Mouse (Mus musculus) thymus, postnatal 0 days (tissue): ENCODE measurements around the gene Rnasel. TPM values are rescaled to one million over a fixed set of nuclear protein-coding genes. Genes with fewer than 3 reads are reported as not detected.

Experiments used
- DNase-seq: peaks from one replicate; pipeline ENCODE4 v3.0.0-alpha.2; 2015; ENCODE audit warnings: low spot score
- polyA plus RNA-seq: library from polyadenylated mRNA; unstranded; fragments of >200 nt; fragmentation: Nextera tagmentation; extraction: Ambion mirVana; gene quantifications from 2 replicates; pipeline ENCODE4 v1.2.1, GENCODE M21; 2015

Rnasel gene
- polyA plus RNA-seq = 13.7 and 22.1 TPM in 2 replicates

DNA sequence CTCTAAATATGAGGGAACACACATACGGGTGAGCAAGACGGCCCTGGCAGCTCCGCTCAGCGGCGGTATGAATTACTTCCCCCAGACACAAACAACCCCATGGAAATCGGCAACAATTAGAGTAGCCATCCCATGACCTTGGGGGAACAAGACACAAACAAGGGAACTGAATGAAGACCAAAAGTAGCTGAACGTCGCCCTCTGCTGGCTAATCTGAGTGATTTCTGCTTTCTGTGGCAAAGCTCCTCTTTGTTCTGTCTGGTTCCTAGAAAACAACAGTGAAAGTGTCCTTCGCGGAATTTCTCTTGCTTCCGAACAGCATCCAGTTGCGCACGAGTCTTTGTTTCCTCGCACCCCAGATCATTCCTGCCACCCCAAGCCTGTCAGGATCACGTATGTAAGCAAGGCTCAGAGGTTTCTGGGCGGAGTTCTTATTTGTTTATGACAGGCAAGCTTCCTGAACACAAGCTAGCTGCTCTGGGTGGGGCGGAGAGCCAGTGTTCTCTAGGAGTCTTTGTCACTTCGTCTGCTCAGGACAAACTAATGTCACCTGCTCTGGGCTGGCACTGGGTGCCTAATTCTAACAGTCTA is at the start of gene Rnasel:
Gene Rnasel (plus strand): TSS at position 216 of the 591 bp plus-strand sequence.
- DNase-seq = peak; percentile 84

DNA sequence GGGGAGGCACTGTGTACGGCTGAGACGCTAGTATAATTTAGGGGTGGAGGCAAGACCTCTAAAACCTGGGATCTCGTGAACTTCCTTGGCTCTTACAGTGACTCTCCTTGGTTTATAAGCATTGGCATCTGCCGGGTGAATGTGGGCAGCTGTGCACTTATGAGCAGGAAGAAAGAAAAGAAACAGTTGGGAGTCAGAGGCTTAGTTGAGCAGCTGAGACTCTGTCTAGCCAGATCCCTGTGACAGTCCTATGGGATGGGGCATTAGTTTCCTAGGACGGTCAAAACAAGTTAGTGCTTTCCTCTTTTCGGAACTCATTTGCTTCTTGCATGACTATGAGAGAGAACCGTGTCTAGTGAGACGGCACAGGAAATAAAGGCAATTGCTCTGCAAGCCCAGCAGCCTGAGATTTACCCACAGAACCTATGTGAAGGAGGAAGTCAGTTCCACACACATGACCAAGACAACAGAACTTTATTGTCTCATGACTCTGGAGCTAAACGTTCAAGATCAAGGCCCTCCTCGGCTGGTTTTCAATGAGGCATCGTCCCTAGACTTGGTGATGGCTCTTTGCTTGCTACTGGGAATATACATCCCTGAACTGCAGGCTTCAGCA is 48.7 kb upstream of the Rnasel start:
- DNase-seq = peak; percentile 13

DNA sequence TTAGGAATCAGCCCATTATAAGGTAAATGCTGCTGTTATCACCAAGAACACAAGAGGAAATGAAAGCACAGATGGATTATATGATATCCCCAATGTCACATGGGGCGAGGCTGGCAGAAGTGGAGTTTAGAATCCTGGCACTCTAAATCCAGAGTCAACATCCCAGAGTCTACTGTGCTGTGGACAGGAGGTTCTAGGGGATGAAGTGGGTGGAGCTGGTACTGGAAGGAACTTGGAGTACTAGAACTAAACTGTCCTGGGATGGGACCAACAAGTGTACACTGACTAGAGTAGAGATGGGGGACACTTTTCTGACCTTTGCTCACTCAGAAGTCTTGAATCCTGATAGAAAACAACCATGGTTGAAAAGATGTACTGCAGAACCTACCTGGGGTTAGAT is 47.8 kb upstream of the Rnasel start:
- DNase-seq = no peak

DNA sequence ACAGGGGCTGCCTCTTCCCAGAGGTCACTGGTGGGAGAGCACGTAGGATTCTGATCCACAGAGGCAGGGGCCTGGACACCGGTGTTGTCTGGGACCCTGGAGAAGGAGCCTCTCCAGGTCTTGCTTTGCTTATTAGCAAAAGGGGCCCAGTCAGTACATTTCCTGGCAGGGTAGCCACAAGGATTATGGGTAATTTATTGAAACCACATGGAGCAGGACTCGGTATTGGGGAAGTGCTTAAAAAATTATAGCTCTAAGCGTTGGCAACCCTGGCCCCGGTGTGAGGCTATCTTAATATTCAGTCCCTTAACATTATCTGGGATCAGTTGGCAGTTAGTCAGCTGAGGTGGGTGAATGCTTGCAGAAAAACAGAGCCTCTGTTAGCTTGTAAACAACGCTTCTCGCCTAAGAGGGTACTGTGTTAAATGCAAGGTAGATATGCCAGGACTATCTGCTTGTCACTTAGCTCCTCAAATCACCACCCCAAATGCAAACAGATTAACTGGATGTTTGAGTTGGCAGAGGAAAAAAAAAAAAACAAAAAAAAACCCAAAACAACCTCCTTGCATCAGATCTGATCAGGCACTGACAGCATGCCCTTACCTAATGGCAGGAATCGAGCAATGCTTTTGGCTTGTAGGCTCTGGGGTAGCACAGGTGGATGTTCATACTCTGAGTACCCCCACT is 46.9 kb upstream of the Rnasel start:
- DNase-seq = no peak

DNA sequence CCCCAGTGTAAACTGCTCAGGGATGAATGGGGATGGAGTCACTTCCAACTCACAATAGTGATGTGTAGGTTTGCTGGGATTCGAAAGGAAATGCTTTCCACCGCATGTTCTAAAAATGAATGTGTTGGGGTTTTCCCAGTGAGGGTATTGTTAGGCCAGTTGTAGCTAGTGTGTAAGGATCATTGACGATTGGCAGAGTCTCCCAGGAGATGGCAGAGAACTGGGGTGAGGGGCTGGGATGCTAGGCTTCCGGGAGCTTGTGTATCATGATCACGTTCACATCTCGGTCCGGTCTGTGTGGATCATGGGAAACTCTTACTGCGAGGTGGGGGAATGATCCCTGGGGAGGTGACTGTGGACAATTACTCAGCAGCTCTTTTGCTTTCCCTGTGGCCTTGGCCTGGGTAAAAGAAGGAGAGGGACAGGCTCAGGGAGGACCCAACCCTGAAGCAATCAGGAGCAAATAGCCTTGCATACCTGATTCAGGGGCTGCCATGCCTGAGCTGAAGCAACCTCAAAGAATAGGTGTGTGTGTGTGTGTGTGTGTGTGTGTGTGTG is 46.3 kb upstream of the Rnasel start:
- no peak for DNase-seq

DNA sequence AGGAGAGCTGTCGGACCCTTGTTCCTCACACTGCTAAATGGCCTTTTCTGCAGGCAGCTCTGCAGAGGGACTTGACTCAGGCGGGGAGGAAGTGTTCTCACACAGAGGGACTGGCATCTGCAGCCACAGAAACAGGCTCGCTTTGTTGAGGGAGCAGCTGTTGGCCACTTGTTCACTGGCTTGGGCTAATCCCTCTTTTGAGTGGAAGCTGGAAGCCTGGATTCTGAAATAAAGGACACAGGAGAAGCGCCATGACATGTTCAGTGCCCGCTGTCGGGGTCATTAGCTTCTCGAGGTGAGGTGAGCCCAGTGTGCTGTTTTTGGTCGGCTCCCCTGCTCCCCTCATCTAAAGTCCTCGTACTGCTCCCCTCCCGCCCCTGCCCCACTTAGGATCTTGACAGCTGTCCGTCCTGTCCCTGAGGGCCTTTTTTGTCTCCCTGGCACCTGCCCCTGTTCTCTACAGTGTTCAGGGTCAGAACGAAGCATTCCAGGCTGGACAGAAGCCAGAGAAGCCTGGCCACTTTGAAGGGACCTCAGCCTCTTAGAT is 45.7 kb upstream of the Rnasel start:
- peak; percentile 14 for DNase-seq

DNA sequence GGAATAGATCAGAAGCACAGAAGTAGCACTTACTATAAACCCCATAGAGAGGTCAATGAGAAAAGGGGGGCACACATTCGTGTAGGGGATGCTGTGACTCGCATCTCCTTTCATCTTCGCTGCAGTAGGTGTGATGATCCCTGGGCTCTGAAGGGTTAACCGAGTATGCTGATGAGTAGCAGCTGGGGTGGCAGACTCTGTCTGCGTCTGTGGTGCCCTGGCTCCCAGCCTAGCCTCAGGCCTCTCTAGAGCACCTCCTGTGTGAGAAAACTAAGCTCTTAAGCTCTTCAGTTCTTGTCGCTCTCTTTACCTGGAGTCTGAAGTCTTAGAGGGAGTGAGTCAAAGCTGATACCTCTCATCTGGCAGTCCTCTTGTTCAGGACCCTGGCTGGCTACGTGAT is 45.1 kb upstream of the Rnasel start:
- DNase-seq = no peak

DNA sequence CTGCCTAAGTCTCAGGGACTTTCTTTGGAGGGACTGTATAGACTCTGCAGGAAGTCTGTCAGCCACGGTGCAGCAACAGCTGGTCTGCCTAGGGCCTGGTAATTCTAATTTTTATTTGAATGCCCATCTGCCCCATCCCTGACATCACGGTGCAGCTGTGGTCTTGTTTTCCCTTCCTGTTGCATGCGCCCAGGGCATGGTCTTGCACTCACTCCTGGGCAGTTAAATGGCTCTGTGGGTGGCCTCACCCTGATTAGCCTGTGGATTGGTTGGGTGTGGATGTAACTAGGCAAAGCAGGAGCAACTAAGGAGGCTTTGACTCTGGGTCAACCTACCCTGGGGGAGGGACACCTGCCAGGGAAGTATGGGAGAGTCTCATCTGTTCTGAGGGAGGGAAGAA is 44.2 kb upstream of the Rnasel start:
- DNase-seq = no peak

DNA sequence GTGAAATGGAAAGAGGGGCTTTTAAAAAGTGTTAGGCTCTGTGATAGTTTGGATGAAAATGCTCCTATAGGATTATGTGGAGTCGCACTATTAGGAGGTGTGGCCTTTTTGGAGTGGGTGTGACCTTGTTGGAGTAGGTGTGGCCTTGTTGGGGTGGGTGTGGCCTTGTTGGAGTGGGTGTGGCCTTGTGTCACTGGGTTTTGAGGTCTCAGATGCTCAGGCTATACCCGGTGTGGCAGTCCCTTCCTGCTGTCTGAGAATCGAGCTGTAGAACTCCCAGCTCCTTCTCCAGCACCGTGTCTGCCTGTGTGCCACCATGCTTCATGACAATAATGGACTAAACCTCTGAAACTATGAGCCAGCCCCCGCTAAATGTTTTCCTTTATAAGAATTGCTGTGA is 40.6 kb upstream of the Rnasel start:
- DNase-seq = no peak

DNA sequence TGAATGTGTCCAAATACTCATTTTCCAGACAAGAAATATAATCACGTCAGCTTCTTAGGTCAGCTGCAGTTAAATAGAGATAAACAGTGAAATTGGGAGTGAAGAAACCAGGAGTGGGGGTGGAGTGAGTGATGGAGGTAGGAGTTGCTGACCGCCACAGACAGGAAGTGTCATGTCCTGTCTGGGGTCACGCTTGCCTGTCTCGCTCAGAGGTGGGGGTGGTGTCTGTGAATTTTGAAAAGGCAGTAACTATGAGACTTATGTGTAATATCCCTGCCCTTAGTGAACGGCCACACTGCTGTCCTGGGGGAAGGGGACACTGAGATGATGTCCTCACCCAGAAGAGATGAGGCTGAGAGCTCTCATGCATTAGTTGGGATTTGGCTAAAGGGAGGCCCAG is 39.8 kb upstream of the Rnasel start:
- DNase-seq = no peak

DNA sequence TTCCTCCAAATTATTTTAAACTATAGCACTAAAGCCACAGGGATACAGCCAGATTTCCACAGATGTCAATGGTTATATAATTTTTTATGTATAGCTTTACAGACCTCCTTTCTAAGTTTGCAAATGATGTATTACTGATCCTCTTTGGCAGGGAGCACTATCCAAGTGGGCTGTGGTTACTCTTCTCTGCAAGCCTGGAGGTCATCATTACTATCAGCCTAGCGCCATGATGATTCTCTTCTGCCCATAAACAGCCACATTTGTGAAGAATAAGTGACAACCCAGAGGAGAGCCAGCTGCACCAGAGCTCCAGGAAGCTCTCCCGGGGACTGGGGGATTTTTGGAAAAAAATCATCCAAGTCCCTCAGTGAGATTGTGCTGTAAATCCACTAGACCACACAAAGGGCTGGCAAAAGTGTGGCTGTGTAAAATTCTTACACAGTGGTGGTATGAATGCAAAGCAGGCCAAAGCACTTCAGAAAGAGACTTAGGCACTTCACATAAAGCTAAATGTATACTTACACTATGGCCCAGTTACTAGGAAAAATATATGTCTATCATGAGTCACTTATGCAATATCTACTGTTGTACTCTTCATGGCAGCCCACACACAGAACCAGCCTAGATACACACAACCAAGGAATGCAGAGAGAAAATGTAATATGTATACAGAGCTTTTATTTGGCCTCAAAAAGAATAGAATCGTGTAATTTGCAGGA is 37.5 kb upstream of the Rnasel start:
- no peak for DNase-seq

DNA sequence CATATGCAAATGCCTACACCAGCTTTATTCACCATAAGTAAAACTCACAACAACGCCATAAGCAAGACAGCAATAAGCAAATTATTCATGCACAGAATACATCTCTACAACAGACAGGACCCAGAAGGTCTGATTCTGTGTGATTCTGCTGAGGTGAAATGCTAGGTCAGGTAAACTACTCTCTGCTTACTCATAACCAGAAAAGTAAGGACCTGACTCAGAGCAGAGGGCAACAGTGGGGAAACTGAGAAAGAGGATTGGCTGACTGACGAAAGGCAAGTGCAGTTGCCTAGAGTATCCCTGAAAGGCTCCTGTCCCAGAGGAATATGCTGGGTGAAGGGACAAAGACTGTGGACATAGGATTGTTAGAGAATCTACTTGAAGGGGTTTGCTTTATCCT is 36.6 kb upstream of the Rnasel start:
- no peak for DNase-seq

DNA sequence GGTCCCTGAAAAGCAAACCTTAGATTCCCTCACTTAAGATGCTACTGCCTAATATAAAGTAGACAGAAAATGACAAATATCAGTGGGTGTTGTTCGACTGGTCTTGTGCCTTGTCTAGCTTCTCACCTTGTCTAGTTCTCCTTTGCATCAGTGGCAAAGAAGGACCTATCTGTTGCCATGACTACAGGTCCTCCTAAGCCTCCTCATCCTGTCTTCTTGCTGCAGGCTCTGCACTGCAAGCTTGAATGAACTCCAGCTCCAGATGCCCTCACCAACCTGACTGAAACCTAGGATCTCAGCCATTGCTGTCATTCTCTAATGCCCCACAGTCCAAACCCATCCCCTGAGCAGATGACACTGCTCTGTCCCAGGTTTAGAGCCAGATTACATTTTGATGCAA is 31.2 kb upstream of the Rnasel start:
- no peak for DNase-seq

DNA sequence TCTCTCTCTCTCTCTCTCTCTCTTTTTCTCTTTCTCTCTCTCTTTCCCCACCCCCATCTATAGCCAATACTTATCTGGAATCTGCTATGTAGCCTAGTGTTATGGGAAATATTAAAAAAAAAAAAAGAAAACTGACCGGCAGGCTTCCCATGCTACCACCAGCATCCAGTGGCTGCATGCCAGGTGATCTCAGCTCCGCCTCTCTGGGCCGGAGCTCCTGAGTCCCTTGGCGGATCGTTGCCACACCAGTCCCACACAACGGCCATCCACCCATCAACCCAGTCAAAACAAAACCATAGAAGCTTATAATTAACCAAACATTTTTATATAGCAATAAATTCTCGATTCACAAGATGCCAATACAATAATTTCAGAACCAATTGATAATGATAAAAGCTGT is 28.3 kb upstream of the Rnasel start:
- no peak for DNase-seq

DNA sequence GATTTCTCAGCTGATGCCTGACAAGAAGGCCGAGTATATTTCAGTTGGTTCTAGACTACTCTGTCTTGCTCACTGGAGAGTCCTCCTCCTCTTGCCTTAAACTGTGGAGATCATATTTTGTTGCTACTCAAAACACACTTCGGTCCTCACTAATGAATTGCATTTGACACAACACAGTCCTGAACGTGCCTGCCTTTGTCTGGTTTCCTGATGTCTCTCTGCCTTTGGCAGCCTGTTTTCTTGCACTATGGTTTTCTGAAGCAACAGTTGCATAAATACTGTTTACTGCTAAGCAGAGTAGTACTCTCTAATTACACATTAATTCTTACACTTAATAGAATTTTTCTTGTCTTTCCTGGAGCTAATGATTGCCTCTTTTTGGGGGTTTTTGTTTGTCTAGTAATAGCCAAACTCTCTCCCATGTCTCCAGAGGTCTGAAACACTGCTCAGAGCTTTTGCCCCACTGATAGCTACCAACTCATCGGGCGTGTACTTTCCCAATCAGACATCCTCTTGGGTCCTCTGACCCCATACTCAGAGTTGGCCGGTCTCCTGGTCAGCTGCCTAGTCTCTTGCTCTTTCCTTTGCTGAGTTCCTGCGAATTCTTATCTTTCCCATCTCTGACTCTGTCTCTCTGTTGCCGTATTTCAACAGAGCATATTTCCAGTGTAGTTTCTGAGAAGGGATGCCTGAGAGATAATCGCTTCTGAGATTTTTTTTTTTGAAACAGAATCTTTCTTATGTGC is 27.5 kb upstream of the Rnasel start:
- no peak for DNase-seq

DNA sequence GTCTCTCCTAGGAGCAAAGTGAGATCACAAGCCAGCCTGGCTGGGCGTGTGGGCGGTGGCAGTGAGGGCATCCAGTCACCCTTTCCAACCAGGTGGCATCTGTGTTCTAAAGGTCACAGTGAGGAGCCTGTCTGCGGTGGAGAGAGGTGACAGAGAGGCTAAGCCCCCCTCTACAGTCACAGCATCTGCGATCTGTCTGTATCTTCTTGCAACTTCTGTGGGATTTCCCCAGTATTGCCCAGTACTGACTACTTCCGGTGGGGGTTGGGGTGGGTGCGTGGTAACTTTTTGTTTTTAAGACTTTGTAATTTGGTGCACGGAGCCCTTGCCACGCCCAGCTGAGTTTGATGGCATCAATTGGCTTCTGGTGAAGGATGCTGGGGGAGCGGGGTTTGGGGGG is 25.8 kb upstream of the Rnasel start:
- DNase-seq = peak; percentile 35

DNA sequence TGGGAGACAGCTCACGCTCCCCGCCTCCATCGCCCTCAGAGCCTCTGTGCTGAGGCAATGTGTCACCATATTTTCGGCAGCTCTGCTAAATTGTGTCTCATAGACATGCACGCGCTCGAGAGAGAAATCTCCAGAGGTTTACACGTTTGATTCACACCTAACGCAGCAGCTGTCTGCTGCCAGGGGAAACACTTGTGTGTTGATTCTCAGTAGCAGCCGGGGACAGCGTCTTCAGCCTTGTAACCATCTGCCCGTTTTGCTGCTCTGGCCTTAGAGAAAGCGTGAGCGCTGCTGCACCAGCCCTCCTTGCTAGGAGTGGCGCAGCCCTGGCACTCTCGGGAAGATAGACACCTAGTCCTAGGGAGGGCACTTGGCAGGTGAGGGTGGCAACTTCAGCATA is 22.6 kb upstream of the Rnasel start:
- DNase-seq = no peak

DNA sequence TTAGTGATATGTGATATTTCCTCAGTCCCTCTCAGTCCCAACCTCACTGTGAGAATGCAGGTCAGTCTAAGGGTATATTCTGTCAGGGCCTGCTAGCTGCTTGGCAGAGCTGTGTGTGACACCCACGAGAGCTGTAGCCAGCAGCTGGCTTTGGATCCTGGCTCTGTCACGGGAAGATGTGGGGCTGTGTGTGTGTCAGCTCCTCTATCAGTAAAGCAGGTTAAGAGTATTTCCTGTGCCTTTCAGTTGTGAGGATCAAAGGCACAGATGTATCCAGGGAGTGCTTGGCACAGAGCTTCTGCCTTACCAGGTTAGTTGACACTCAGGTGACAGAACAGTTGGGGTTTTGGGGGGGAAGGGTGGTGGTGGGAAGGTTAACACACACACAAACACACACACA is 19.4 kb upstream of the Rnasel start:
- peak; percentile 78 for DNase-seq

DNA sequence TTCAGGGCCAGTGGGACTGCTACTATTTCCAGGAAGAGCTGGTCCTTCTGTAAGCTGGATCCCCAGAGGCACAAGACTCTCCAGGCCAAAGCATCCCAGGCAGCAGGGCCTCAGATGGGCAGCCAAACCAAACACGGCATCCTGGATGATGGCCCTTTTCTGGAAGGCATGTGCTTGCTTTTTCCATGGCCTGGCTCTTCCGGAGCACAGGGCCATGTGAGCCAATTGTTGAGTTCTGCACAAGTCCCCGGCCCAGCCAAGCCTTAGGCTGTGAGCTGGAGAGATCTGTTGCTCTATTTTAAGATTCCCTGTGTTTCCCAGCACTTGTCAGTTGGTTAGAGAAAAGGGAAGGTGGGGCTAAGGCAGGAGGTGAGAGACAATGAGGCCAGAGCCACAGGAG is 18.6 kb upstream of the Rnasel start:
- no peak for DNase-seq

DNA sequence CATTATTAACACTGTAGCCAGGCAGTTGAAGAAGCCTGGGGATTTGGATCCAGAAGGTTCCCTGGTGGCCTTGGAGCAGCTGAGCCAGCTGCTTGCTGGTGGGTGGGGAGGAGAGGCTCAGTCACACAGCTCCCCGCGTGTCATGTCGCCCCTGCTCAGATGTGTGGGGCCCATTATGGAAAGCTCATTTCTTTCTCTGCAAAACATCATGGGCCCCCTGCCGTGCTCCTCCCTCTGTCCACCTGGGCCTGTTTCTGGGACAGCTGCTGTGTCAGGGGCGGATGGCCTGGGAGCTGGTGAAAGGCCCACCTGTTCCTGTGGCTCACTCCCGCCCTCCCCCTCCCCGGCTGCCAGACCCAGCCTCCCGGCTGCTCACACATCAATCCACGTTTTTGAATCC is 16.0 kb upstream of the Rnasel start:
- peak; percentile 78 for DNase-seq

DNA sequence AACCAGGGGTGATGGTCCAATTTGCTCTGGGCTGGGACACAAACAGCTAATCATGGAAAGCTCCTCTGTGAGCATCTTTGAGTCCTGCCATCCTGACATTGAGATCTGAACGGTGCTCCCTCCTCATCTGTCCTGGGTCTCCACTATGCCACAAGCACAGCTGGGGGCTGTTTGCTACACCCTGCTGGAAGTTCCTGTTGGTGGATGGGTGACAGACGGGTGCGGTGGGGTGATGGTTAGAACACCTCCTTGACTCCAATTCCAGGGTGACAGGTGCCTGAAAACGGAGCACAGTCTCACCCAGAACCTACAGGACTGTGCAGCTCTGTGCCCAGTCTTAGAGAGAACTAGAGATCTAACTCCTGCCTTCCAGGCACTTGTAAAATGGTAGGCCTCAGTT is 14.4 kb upstream of the Rnasel start:
- DNase-seq = no peak
